Mouse (Mus musculus) stomach, postnatal 0 days (tissue): ENCODE results near the gene Srebf1.

ENCODE experiments used
- CTCF ChIP-seq: IDR thresholded peaks from 2 replicates; pipeline ENCODE4 v1.5.1; 2016; ENCODE audit warnings: antibody characterized with exemption, low read depth, mild to moderate bottlenecking, moderate library complexity
- EP300 ChIP-seq: optimal IDR thresholded peaks from 2 replicates; pipeline ENCODE3; 2016; ENCODE audit warnings: antibody characterized with exemption

DNA sequence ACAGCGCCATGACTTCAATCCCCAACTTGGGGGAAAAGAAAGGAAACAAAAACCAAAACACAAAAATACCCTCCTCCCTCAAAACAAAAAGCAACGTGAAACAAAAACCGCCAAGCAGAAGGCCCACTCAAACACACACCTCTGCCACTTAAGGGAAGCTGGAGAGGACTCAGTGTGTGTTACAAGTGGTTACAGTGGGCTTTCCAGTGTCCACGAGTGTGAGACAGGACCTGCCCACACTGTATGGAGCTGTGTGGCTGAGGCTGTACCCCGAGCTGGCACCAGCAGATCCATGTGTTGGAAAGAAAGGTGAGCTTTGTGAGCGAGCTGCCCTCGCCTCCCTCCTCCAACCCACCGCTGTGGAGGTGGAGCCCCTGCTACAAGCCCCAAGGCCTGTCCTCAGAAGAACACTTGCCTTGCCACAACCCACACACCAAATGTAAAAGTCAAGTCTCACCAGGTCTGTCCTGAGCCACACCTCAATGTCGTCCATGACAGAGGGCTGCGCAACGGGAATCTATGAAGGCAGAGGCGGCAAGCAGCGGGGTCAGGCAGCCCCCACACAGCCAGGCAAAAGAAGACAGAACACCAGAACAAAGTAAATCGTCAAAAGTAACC lies 10.2 kb upstream of the Srebf1 start:
- TF ChIP-seq CTCF (no peak), EP300 (no peak)
